Mouse (Mus musculus): ENCODE data around the gene Prdm16.

The Prdm16 gene

GRCm38 (mm10) chr4:154596805-154597204, 39.9 kb downstream of the Prdm16 start:
- no peak for TF ChIP-seq GATA4 (IDR thresholded peaks at IDR 0.05; ENCODE audit: insufficient replicate concordance, low read length)

GRCm38 (mm10) chr4:154594761-154595556, 41.7 kb downstream of the Prdm16 start:
- TF ChIP-seq GATA4 (IDR thresholded peaks at IDR 0.05; ENCODE audit: insufficient replicate concordance, low read length), result no peak

GRCm38 (mm10) chr4:154594116-154594760, 42.4 kb downstream of the Prdm16 start:
- no peak for TF ChIP-seq GATA4 (IDR thresholded peaks at IDR 0.05; ENCODE audit: insufficient replicate concordance, low read length)

GRCm38 (mm10) chr4:154592562-154592961, 44.1 kb downstream of the Prdm16 start:
- TF ChIP-seq GATA4 (IDR thresholded peaks at IDR 0.05; ENCODE audit: insufficient replicate concordance, low read length), result no peak

- no peak for TF ChIP-seq GATA4 (IDR thresholded peaks at IDR 0.05; ENCODE audit: insufficient replicate concordance, low read length)
Measured at GRCm38 (mm10) chr4:154590910-154591309, 45.8 kb downstream of the Prdm16 start.

GRCm38 (mm10) chr4:154586334-154586733, 50.3 kb downstream of the Prdm16 start:
- no peak for TF ChIP-seq GATA4 (IDR thresholded peaks at IDR 0.05; ENCODE audit: insufficient replicate concordance, low read length)

- no peak for TF ChIP-seq GATA4 (IDR thresholded peaks at IDR 0.05; ENCODE audit: insufficient replicate concordance, low read length)
Measured at GRCm38 (mm10) chr4:154585779-154586178, 50.9 kb downstream of the Prdm16 start.

- TF ChIP-seq GATA4 (IDR thresholded peaks at IDR 0.05; ENCODE audit: insufficient replicate concordance, low read length), result no peak
Measured at GRCm38 (mm10) chr4:154583712-154584111, 53.0 kb downstream of the Prdm16 start.

GRCm38 (mm10) chr4:154582607-154583236, 54.0 kb downstream of the Prdm16 start:
- TF ChIP-seq GATA4 (IDR thresholded peaks at IDR 0.05; ENCODE audit: insufficient replicate concordance, low read length), result no peak

- no peak for TF ChIP-seq GATA4 (IDR thresholded peaks at IDR 0.05; ENCODE audit: insufficient replicate concordance, low read length)
Measured at GRCm38 (mm10) chr4:154581261-154581886, 55.3 kb downstream of the Prdm16 start.

- no peak for TF ChIP-seq GATA4 (IDR thresholded peaks at IDR 0.05; ENCODE audit: insufficient replicate concordance, low read length)
Measured at GRCm38 (mm10) chr4:154574208-154574875, 62.3 kb downstream of the Prdm16 start.

GRCm38 (mm10) chr4:154570451-154570881, 66.2 kb downstream of the Prdm16 start:
- no peak for TF ChIP-seq GATA4 (IDR thresholded peaks at IDR 0.05; ENCODE audit: insufficient replicate concordance, low read length)

- TF ChIP-seq GATA4 (IDR thresholded peaks at IDR 0.05; ENCODE audit: insufficient replicate concordance, low read length), result no peak
Measured at GRCm38 (mm10) chr4:154569845-154570244, 66.8 kb downstream of the Prdm16 start.

- no peak for TF ChIP-seq GATA4 (IDR thresholded peaks at IDR 0.05; ENCODE audit: insufficient replicate concordance, low read length)
Measured at GRCm38 (mm10) chr4:154568798-154569197, 67.9 kb downstream of the Prdm16 start.

GRCm38 (mm10) chr4:154567942-154568341, 68.7 kb downstream of the Prdm16 start:
- TF ChIP-seq GATA4 (IDR thresholded peaks at IDR 0.05; ENCODE audit: insufficient replicate concordance, low read length), result no peak

Measured in liver, adult (tissue).